Mouse (Mus musculus): Measurements from ENCODE around the gene Zfp280c. TPM values are rescaled to one million over a fixed set of nuclear protein-coding genes. Genes with fewer than 3 reads are reported as not detected.

The Zfp280c gene
- total RNA-seq (2023) = 10 to 100 TPM in 1 of 2 experiments, 1 to 10 TPM in 1; 8.6 to 11.0 TPM

DNA sequence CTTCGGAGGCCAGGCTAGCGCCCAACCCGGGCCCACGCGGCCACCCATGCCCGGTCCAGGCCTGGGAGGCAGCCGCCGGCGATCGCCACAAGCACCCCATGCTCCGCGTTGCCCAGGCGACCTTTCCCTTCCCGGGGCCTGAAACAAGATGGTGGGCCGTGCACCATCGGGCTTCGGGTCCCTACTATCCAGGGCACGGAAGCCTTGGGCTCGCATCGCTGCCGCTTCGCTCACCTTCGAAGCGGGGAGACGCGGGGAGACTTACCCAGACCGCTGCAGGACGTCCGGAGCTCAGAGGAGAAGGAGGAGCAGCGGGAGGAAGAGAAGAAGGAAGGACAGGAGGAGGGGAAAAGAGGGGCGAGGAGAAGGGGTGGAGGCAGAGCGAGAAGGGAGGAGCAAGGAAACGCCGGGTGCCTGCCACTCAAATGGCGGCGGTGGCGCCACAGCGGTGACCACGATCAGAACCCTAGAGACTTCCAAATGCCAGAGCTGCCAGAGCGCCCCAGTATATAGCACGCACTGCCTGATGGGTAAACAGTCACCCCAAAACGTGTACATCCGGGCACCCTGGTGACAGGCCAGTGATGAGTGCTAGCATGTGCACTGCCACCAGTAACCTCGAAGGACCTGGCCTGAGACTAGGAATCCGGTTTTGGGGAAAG, at the start of gene Zfp280c:
TSS of gene Zfp280c (minus strand) at position 406 of the 662 bp plus-strand sequence.

DNA sequence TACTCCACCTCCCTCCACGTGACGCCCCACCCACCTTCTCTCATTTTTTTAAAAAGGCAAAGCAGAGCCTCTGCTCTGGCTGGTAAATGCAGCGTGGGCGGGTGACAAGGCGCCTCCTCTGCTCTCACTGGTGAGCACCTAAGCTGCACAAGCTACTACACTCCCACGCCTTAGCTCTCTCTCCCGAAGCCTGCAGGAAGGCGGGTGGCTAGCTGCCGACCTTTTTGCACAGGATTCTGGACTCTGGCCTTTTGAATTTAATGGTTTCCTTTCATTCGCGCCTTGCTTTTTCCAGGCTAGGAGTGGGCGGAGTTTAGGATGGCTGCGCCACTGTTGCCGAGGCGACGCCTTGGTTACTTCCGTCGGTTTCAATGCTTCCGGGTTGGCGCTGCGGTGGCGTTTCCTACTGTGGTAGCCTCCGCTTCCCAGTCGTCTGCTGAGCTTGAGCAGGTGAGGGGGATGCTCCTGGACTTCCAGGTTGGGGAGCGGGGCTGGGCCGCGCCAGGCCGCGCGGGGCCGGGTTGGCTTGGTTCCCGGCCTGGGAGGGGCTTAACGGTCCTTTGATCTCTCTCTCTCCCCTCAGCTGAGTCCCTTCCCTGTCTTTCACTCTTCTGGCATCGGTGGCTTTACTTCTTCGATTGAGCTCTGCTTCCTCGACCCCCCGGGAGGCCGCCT, 29.2 kb upstream of the Zfp280c start, which contains the start of gene Slc25a14:
TSS of gene Slc25a14 (plus strand) at position 35 of the 675 bp plus-strand sequence.

DNA sequence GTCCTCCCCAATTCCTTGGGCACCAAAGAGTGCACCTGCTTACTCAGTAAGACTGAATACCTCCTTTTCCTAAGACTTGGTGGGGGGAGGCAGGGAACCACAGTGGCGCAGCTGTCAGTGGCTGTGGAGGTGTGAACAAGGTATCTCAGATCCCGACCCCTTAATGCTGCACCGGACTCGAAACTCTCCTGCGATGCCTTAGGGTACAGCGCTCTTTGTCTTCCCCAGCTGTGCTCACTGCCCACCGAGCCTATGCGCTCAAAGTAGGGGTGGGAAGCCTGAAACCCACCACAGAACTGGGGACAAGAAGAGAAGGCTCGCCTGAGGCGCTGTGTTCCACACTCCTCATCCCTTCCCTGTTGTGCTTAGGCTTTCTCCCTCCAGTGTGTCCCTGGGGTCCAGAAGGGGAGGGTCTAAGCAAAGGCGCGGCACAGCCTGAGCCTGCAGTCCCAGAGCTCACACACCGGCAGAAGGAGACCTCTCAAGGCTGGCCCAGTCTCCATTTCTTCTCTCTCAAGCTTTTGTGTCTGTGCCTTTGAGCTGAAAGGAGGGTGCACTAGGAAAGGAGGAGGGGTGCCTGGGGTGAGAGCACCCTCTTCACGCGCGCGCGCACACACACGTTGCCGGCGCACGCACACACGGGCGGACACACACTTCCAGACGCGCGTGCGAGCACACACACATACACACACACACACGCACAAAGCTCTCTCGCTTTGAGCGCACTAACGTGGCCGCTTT, 75.3 kb downstream of the Zfp280c start, which contains the start of gene Rab33a:
TSS of gene Rab33a (plus strand) at position 478 of the 741 bp plus-strand sequence.

DNA sequence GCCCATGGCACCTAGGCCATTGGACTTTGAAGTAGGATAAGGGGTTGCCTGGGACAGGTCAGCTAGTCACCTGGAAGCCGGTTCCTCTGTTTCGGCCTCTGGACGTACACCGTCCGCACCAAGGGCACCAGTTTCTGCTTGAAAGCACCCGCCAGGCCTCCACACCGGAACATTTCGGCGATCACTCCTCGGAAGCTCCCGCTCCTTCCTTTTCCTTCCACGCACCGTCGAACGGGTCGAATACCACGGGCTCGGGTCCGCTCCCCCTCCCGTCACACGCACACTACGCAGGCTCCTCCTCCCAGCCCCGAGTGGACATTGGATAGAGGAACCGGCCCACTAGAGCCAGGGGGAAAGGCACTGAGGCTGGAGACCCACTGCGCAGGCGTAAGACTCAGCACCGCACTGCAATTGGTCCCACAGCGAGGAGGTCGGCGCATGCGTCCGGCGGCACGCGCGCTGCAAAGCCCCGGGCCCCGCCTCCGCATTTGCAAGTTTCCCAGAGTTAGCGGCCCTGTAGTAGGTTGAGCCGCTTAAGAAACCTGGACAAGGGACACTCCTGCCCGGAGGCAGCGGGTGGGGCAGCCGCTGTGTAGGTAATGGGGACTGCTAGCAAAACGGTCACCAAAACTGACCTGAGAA, 81.0 kb downstream of the Zfp280c start, which contains the start of gene Aifm1:
TSS of gene Aifm1 (minus strand) at position 398 of the 642 bp plus-strand sequence.

Other genes with a start within 250 kb of the Zfp280c start
- gene Elf4, start 131.4 kb downstream of the Zfp280c start, total RNA-seq (2023) = 10 to 100 TPM; 87.3 to 90.4 TPM
- 10 to 100 TPM; 16.5 to 17.9 TPM for gene Aifm1, start 80.9 kb downstream of the Zfp280c start, total RNA-seq (2023)
- gene Rab33a, start 75.2 kb downstream of the Zfp280c start, total RNA-seq (2023) = not detected
- 1 to 10 TPM; 2.3 to 4.5 TPM for gene Slc25a14, start 28.9 kb upstream of the Zfp280c start, total RNA-seq (2023)
- not detected for gene Gpr119, start 80.0 kb upstream of the Zfp280c start, total RNA-seq (2023)
- gene Rbmx2, start 100.5 kb upstream of the Zfp280c start, total RNA-seq (2023) = 1 to 10 TPM; 5.3 to 5.4 TPM